Mouse (Mus musculus) midbrain, embryonic 16.5 days (tissue): ENCODE data around the gene Npb. TPM values are rescaled to one million over a fixed set of nuclear protein-coding genes. Genes with fewer than 3 reads are reported as not detected.
A peak's percentile ranks its signal among the peaks of the same experiment; 100 is the strongest.
"Not testable (repeated sequence)": the region's sequence is repeated elsewhere in the genome, so short reads cannot be mapped to it uniquely, and the experiment has no call there.

Source experiments
- ATAC-seq: fragments of 200-750 bp; cut with Nextera tagmentation; 2 replicates; pipeline ENCODE4 v1.8.0; 2017; ENCODE audit warnings: moderate TSS enrichment
- H3K27ac ChIP-seq: fragments of 300-500 bp; sonication (generic); 2 replicates; pipeline ENCODE4 v1.5.1; 2014; ENCODE audit warnings: mild to moderate bottlenecking, low read length, mixed read lengths
- H3K27me3 ChIP-seq: fragments of 300-500 bp; sonication (generic); 2 replicates; pipeline ENCODE4 v1.6.1; 2014; ENCODE audit warnings: low read depth, low read length, mixed read lengths; ENCODE audit not compliant: control insufficient read depth, insufficient read depth
- H3K36me3 ChIP-seq: fragments of 300-500 bp; sonication (generic); 2 replicates; pipeline ENCODE4 v1.6.1; 2014; ENCODE audit warnings: mild to moderate bottlenecking, low read length, moderate library complexity, mixed read lengths; ENCODE audit not compliant: control insufficient read depth, insufficient read depth
- H3K4me1 ChIP-seq: fragments of 300-500 bp; sonication (generic); 2 replicates; pipeline ENCODE4 v1.6.1; 2014; ENCODE audit warnings: mild to moderate bottlenecking, low read length, mixed read lengths; ENCODE audit not compliant: control insufficient read depth, insufficient read depth
- H3K4me2 ChIP-seq: fragments of 300-500 bp; sonication (generic); 2 replicates; pipeline ENCODE4 v1.6.1; 2014; ENCODE audit warnings: mild to moderate bottlenecking, low read length, mixed read lengths
- H3K4me3 ChIP-seq: fragments of 300-500 bp; sonication (generic); 2 replicates; pipeline ENCODE4 v1.5.1; 2014; ENCODE audit warnings: low read depth, mild to moderate bottlenecking, low read length, moderate library complexity, mixed read lengths
- H3K9ac ChIP-seq: fragments of 300-500 bp; sonication (generic); 2 replicates; pipeline ENCODE4 v1.6.1; 2014; ENCODE audit warnings: low read depth, low read length, mixed read lengths
- H3K9me3 ChIP-seq: fragments of 300-500 bp; sonication (generic); replicated peaks from 2 replicates; pipeline ENCODE4 v1.6.1; 2014; ENCODE audit warnings: mild to moderate bottlenecking, low read length, mixed read lengths; ENCODE audit not compliant: control insufficient read depth, poor library complexity, severe bottlenecking
- WGBS: fragments of 180-500 bp; shearing (Covaris S2); extraction: QIAGEN DNeasy Blood & Tissue Kit; methylation state at CpG from one replicate; pipeline ENCODE4 v1.1.7; 2014; 5-methylcytosine and 5-hydroxymethylcytosine counted together
- polyA plus RNA-seq: library from polyadenylated mRNA; unstranded; fragments of >200 nt; fragmentation: Nextera tagmentation; extraction: Ambion mirVana; gene quantifications from 2 replicates; pipeline ENCODE4 v1.2.1, GENCODE M21; 2015

Npb gene
- polyA plus RNA-seq = not detected in 2 replicates

DNA sequence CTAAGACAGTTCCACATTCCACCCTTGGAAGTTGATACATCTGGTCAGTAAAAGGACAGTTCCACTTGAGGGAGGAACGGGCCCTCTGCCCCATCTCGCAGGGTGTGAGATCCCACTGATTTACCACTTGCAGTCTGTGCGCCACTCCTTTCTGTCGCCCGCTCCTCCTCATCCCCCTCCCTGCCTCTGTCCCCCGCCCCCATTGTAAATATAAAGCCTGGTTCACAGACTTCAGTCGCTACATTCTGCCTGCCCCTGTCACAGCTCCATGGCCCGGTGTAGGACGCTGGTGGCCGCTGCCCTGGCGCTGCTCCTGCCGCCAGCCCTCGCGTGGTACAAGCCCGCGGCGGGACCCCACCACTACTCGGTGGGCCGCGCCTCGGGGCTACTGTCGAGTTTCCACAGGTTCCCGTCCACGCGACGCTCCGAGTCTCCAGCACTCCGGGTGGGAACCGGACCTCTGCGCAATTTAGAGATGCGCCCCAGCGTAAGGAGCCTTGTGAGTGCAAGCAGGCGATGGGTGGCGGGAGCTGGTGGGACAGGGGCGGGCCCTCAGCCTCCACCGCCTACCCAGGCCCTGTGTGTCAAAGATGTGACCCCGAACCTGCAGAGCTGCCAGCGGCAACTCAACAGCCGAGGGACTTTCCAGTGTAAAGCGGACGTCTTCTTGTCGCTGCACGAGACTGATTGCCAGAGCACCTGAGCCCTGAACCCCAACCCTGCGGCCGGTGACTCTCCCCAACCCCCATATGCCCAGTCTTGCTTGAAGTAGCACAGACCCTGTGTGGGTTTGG lies at the start of gene Npb:
Npb (plus strand) TSS at position 237 of the 794 bp plus-strand sequence.
- Histone ChIP-seq H3K9ac (peak within 1 kb of the TSS; percentile 38; the same call in 1 of the 2 replicates), H3K36me3 (peaks cover 30% of the 10 kb centered on the region; the same call in 1 of the 2 replicates), H3K4me3 (0 out of 2 replicates have a peak within 1 kb of the TSS, but pooled peaks have one; percentile 5), H3K27ac (no peak within 1 kb of the TSS), H3K4me1 (peaks cover 6% of the 10 kb centered on the region; the same call in 1 of the 2 replicates), H3K4me2 (peak within 1 kb of the TSS; percentile 30; the same call in 1 of the 2 replicates), H3K27me3 (no peaks in the 10 kb centered on the region; the same call in 1 of the 2 replicates), H3K9me3 (no peaks in the 10 kb centered on the region)
- WGBS = 7% methylated on average over 45 of the region's 45 CpGs
- ATAC-seq = no peak

DNA sequence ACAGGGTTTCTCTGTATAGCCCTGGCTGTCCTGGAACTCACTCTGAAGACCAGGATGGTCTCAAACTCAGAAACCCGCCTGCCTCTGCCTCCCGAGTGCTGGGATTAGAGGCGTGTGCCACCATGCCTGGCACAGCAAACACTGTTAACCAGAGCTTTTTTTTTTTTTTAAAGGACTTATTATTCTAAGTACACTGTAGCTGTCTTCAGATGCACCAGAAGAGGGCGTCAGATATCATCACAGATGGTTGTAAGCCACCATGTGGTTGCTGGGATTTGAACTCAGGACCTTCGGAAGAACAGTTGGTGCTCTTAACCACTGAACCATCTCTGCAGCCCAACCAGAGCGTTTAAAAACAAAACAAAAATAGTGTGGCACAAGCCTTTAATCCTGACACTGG lies 49.4 kb upstream of the Npb start:
- H3K9ac ChIP-seq, ATAC-seq, H3K27ac ChIP-seq, H3K4me2 ChIP-seq, H3K4me1 ChIP-seq, H3K9me3 ChIP-seq, H3K4me3 ChIP-seq, H3K27me3 ChIP-seq: not testable (repeated sequence)
- WGBS = 92% methylated on average over 6 of the region's 6 CpGs
- peaks cover 36% of the 10 kb centered on the region for H3K36me3 ChIP-seq

DNA sequence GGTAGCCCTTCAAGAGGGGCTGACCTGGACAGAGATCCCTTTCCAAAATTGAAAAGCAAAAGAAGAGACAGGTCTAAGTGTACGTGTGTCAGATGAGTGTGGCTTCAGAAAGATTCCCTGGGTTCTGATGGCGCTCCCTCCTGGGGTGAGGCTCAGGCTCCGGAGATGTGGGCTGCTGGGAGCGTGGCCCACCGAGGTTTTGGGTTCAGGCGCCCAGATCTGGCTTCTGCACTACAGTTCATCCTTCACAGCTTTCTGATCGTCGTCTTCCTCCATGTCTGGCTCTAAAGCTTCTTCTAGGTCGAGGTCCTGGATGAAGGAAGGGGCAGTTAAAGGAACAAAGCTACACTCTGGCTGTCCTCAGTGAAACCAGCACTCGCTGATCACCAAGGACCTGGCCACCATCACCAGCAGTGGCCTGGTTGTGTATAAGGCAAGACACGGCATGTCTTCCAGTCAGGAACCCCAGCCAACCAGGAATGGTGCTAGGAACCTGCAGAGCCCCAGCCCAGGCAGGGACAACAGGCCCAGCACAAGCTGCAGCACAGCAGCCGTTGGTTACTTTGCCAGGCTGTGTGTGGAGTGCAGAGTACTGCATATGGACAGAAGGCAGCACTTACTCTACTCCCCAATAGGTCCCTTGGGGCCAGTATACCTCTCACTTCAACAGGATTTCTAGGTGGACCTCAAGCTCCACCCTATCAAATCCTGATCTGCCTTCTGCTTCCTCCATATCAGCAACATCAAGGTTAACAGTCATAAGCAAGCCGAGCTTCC lies 47.1 kb upstream of the Npb start:
- Histone ChIP-seq H3K9ac (no peak overlapping the region), H3K4me3 (no peak overlapping the region), H3K27ac (no peak overlapping the region), H3K9me3 (no peaks in the 10 kb centered on the region), H3K36me3 (peaks cover 40% of the 10 kb centered on the region), H3K4me2 (no peak overlapping the region), H3K4me1 (no peaks in the 10 kb centered on the region), H3K27me3 (no peaks in the 10 kb centered on the region)
- ATAC-seq = no peak
- 93% methylated on average over 13 of the region's 13 CpGs for WGBS

DNA sequence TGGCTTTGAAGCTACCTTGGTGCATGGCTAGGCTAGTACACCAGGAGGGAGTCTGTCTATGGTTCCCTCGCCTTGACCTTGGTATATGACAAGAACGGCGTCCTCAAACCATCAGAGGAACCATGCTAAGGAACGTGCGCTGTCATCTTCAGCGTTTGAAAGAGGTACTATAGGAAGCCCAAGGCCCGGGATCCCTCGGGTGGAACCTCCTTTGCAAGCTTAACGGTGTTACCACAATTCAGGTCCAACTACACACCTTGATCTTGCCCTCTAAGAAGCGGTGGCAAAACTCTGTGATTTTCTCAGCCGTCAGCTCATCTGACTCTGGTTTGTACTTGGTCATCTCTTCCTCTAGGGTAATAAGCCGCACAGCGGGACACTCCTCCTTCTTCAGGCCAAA lies 45.3 kb upstream of the Npb start:
- 97% methylated on average over 13 of the region's 13 CpGs for WGBS
- Histone ChIP-seq H3K4me3 (no peak overlapping the region), H3K27me3 (no peaks in the 10 kb centered on the region)

DNA sequence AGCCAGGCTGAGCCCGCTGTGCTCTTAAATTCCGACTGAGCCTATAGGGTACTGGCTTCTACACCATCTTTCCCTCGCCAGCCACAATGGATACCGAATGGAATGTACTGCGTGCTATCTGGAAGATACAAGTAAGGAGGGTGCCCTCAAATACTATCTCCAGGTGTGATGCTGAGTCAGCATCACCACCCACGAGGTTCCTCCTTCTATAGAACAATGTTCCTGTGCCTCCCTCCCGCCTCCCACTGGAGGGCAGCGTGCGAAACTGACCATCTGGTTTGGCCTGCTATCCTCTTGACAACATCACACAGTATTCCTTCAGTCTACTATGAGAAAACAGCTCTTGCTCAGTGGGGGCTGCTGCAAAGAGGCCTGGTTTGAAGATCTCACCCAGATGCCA lies 43.2 kb upstream of the Npb start:
- Histone ChIP-seq H3K27ac (no peak overlapping the region), H3K4me3 (no peak overlapping the region), H3K36me3 (peaks cover 60% of the 10 kb centered on the region), H3K9ac (no peak overlapping the region), H3K27me3 (no peaks in the 10 kb centered on the region), H3K9me3 (no peaks in the 10 kb centered on the region), H3K4me1 (no peaks in the 10 kb centered on the region), H3K4me2 (no peak overlapping the region)
- no peak for ATAC-seq
- WGBS = 83% methylated on average over 9 of the region's 9 CpGs

More for the DNA sequence above, 45.3 kb upstream of the Npb start:
- ATAC-seq = no peak
- no peak overlapping the region for H3K4me2 ChIP-seq
- peaks cover 51% of the 10 kb centered on the region for H3K36me3 ChIP-seq
- H3K9me3 ChIP-seq = no peaks in the 10 kb centered on the region
- H3K4me1 ChIP-seq = no peaks in the 10 kb centered on the region
- H3K9ac ChIP-seq = no peak overlapping the region
- no peak overlapping the region for H3K27ac ChIP-seq

DNA sequence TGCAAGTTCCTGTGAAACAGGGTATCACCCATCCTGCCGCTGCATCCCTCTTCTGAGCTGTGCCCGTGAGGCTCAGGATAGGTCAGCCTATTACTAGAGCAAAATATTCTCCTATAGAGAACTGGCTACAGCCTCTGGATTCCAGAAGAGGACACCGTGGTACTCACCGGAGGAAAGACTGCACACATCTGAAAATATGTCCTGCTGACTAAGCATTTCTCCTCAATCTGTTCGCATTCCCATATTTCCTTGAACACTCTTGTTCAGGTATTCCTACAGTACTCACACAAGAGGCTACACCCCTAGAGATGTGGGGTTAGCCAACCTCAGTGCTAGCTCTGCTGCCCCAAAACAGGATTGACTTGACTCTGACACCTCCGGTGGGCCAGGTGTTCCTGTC lies 40.0 kb upstream of the Npb start:
- Histone ChIP-seq H3K36me3 (peaks cover 37% of the 10 kb centered on the region), H3K4me1 (peaks cover 10% of the 10 kb centered on the region), H3K4me2 (no peak overlapping the region), H3K4me3 (no peak overlapping the region), H3K27ac (no peak overlapping the region), H3K9me3 (no peaks in the 10 kb centered on the region), H3K9ac (no peak overlapping the region), H3K27me3 (no peaks in the 10 kb centered on the region)
- WGBS = 97% methylated on average over 6 of the region's 6 CpGs
- no peak for ATAC-seq

DNA sequence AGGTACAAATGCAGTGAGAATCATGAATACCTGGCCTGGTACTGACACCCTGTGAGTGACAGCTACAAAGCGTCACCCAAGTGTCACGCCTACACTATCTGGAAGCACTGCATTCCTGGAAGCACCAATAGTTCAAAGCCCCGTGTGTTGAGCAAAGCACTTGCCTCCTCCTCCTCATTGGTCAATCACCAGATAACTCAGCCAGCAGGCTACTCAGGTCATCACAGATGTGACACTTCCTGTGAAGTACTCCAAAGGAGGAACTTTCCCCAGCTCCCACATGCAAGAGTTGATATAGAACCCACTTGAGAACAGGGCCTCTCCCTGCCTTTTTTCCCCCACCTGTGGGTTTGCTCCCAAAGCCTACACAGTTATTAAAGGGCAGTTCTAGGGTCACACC lies 37.2 kb upstream of the Npb start:
- Histone ChIP-seq H3K27me3 (no peaks in the 10 kb centered on the region), H3K36me3 (peaks cover 29% of the 10 kb centered on the region)

DNA sequence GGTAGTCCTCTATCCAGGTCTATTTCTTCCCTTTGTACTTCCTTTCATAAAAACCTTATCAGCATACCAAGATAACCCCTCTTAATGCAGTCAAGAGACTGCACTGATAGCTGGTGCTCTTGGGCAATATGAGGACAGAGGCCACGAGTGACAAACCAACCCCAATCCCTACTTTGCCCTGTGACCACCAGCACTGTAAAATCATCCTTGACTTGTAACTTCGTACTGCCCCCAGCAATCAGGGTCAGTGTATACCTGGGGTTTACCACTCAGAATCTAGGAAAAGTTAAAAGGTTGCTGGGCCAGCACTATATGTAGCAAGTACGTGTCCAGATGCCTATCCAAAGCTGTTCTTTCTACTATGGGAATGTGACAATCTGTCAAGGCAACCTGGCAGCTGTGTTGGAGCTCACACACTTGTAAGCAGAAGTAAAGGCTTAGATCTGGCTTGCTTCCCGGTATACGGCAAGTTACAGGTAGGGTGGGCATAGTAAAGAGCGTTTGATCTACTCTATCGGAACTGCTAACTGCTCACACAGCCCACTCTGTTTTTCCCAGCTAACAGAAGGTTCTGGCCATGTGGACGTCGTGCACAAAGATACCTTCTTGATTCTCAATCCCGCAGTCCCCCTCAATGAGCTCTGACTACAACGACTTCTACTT lies 36.4 kb upstream of the Npb start:
- peak overlapping the region; percentile 77 for H3K9ac ChIP-seq
- H3K9me3 ChIP-seq = no peaks in the 10 kb centered on the region
- peak overlapping the region; percentile 91 for H3K4me3 ChIP-seq
- no peak for ATAC-seq
- peaks cover 24% of the 10 kb centered on the region for H3K36me3 ChIP-seq
- H3K4me2 ChIP-seq = peak overlapping the region; percentile 87
- H3K4me1 ChIP-seq = peaks cover 19% of the 10 kb centered on the region
- no peaks in the 10 kb centered on the region for H3K27me3 ChIP-seq
- peak overlapping the region; percentile 86 for H3K27ac ChIP-seq
- WGBS = 18% methylated on average over 11 of the region's 11 CpGs

More for the DNA sequence above, 37.2 kb upstream of the Npb start:
- no peaks in the 10 kb centered on the region for H3K9me3 ChIP-seq
- H3K4me3 ChIP-seq = no peak overlapping the region
- ATAC-seq = no peak
- H3K4me1 ChIP-seq = peaks cover 19% of the 10 kb centered on the region
- no peak overlapping the region for H3K27ac ChIP-seq
- WGBS = 93% methylated on average over 3 of the region's 3 CpGs
- H3K4me2 ChIP-seq = peak overlapping the region; percentile 87; the same call in 1 of the 2 replicates
- no peak overlapping the region for H3K9ac ChIP-seq
